Mouse (Mus musculus) liver, adult 2 months (tissue): ENCODE measurements around the gene Ralgapa2.

Experiments
- CTCF ChIP-seq: fragments of 200-500 bp; IDR thresholded peaks from 2 replicates; pipeline ENCODE4 v1.5.1; 2011; ENCODE audit warnings: low read depth, low read length, control low read depth
- POLR2A ChIP-seq: fragments of 200-500 bp; IDR thresholded peaks from 2 replicates; pipeline ENCODE4 v1.6.1; 2011; ENCODE audit warnings: low read length, control low read depth; ENCODE audit not compliant: insufficient read depth; ENCODE audit errors: extremely low read depth

GRCm38 (mm10) chr2:146323528-146323927 lies 188.6 kb downstream of the Ralgapa2 start:
- TF ChIP-seq CTCF (no peak), POLR2A (no peak)
